Mouse (Mus musculus) adrenal gland, adult 18-20 months (tissue): ENCODE data around the gene Coa6. TPM values are rescaled to one million over a fixed set of nuclear protein-coding genes. Genes with fewer than 3 reads are reported as not detected.
A peak's percentile ranks its signal among the peaks of the same experiment; 100 is the strongest.
"Not testable (repeated sequence)": the region's sequence is repeated elsewhere in the genome, so short reads cannot be mapped to it uniquely, and the experiment has no call there.

Experiments
- DNase-seq, 2 experiments: peaks; one replicate each; pipeline ENCODE4 v3.0.0; 2021 to 2022; ENCODE audit warnings: low spot score in 2 of 2
- long read RNA-seq, 2 experiments: library from polyadenylated mRNA; stranded (forward); transcript quantifications; one replicate each; pipeline ENCODE4 v2.0.0; 2021
- total RNA-seq, 2 experiments: library from RNA; stranded (reverse); gene quantifications; 1 replicate in 1 of 2; 2 replicates in 1 of 2; pipeline ENCODE4 v1.2.3; 2021

The Coa6 gene
- 10 to 100 TPM; 23.0 to 26.5 TPM for total RNA-seq
- long read RNA-seq, experiment 1, transcript Coa6-201 (2 exons, 747 nt) = major isoform, 6 of 7 reads
- long read RNA-seq, experiment 1, partial matches to known transcripts = 0 of 7 reads
- long read RNA-seq, experiment 1, other reads (novel, unspliced or antisense) = 0 of 7 reads
- long read RNA-seq, experiment 2, transcript Coa6-201 (2 exons, 747 nt) = major isoform, 43 of 43 reads
- long read RNA-seq, experiment 2, partial matches to known transcripts = 0 of 43 reads
- long read RNA-seq, experiment 2, other reads (novel, unspliced or antisense) = 0 of 43 reads

DNA sequence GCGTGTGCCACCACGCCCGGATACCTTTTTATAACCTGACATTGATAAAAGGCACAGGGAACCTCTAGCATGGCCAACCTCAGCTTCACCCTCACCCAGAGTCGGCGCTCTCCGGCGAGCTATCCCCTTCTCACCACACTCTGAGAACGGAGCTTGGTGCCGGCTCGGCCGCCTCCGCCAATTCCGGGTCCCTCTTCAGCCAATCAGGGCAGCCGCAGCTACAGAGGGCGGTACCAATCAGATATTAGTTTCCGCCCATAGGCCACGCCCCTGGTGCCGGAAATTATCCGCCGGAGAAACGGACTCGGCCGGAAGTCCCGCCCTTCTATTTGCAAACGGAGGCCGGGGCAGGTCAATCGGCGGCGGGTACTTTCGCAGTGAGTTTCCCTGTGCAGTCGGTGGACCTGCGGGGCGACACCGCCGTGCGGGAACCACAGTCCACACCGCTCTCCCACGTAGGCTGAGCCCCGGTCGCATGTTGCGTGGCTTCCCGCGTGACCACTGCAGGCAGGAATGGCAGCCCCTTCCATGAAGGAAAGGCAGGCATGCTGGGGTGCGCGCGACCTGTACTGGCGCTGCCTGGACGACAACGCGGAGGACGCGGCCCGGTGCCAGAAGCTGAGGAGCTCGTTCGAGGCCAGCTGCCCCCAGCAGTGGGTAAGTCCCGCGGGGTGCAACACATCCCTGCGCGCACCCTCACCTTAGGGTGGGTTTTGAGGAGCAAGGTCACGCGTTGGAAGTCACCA, at the start of gene Coa6:
Coa6 (plus strand) TSS at position 342 of the 746 bp plus-strand sequence.
- peak; percentile 98 for DNase-seq

GRCm38 (mm10) chr8:126379580-126379979, 42.7 kb upstream of the Coa6 start:
- no peak for DNase-seq

- no peak for DNase-seq
Measured at GRCm38 (mm10) chr8:126380141-126380540, 42.2 kb upstream of the Coa6 start.

GRCm38 (mm10) chr8:126381299-126381698, 41.0 kb upstream of the Coa6 start:
- no peak for DNase-seq

DNA sequence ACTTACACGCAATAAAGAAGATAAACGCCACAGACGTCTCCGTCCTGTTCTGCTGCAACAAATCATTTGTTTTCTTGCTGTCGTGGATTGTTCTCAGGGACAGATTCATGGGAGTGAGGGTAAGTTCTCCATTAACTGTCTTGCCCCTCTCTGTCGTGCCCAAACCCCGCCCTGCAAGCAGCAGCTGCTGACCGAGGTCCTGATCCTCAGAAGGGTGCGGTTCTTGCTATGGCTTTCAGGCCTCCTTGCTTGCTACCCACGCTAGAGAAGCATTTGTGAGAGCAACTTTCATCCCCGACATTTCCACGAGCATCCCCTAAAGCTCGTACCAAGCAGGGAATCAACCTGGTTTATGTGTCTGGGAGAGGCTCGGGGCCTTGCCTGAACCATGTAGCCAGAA, 40.1 kb upstream of the Coa6 start:
- no peak for DNase-seq

GRCm38 (mm10) chr8:126382749-126383148, 39.6 kb upstream of the Coa6 start:
- DNase-seq = peak in 1 of 2 experiments; percentile 15

DNA sequence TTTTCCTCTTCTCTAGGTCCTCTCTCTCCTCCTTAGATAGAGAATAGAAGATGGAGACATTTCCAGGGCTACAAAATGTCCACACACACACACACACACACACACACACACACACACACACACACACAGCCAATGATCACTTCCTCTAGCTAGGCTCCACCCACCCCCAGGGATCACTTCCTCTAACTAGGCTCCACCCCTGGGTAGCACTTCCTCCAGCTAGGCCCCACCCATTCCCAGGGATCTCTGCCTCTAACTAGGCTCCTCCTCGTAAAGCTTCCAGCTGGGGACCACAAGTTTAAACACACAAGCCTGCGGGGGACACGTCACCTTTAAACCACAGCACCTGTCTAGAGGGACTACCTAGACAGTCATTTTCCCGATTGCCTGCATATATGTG, 34.7 kb upstream of the Coa6 start:
- DNase-seq = no peak

GRCm38 (mm10) chr8:126391541-126391940, 30.8 kb upstream of the Coa6 start:
- no peak for DNase-seq

DNA sequence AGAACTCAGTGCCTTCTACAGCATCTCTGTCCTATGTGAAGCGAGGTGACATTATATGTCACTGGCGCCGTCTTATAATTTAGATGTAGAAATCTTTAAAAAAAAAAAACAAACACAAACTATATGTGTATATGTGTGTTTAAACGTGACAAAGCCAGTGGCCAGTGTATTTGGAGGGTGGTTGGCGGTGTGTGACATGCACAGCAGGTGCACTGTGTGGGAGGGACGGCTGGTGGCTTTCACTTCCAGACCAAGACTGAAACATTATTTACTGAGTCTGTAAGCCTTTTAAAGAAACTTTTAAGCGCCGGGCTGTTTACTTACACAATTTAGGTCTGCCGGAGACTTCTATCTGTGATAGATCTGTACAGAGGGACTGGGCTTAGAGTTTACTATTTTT, 26.9 kb upstream of the Coa6 start:
- DNase-seq = no peak

DNA sequence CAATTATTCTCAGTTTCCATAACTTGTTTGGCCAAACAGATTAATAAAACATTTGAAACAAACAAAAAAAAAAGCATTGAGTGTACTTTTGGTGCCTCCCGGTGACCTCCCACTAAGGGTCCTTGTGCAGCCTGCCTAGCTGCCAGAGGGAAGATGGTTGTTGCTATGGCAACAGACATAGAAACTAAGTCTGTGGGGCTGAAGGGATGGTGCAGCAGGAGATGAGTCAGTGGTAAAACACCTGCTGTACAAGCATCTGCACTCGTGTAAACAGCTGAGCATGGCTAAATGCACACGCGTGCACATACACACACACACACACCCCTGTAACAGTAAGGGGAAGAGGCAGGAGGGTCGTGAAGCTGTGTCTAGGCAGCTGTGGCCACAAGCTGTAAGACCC, 26.4 kb upstream of the Coa6 start:
- no peak for DNase-seq

- DNase-seq = no peak
Measured at GRCm38 (mm10) chr8:126398349-126398748, 24.0 kb upstream of the Coa6 start.

DNA sequence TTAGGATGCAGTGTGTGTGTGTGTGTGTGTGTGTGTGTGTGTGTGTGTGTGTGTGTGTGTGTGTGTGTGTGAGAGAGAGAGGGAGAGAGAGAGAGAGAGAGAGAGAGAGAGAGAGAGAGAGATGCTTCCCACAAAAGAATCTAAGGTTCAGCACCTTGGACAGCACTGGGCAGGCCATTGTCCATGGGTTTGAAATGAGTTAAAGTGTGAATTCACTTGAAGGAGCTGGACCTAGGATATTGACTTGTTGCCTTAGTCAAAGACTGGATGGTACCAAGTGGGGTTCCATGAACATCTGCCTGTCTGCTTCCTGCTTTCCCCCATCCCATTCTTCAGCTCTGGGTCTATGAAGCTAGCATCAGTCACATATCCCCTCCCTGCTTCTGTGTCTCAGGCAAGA, 17.8 kb upstream of the Coa6 start:
- not testable (repeated sequence) for DNase-seq

DNA sequence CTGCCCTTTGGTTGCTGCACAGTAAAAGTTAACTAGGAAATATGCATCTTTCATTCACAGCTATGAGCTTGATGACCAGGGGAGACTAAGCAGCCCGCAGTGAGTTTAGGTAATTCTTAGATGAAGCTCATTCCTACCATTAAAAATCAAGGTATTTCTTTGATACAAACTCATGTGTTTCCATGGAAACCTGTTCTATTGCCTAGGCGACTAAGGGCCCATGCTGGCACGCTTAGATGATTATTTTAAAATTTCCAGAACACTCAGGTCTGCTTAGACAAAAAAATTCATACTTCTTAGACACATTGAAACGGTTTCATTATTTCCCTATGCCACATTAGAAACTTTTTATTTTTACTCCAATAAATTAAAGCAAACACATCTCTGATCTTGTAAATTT, 17.3 kb upstream of the Coa6 start:
- no peak for DNase-seq

DNA sequence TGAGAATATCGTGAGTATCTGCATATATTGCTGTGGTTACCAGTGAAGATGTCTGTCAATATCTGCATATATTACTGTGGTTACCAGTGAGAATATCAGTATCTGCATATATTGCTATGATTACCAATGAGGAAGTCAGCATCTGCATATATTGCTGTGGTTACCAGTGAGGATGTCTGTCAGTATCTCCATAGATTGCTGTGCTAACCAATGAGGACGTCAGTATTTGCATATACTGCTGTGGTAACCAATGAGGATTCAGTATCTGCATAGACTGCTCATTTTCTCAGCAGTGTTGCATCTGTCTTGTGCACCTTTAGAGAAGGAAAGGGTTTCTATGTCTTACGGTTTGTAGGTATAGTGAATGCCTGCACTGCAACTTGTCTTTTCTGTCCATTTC, 1.5 kb upstream of the Coa6 start:
- DNase-seq = no peak

DNA sequence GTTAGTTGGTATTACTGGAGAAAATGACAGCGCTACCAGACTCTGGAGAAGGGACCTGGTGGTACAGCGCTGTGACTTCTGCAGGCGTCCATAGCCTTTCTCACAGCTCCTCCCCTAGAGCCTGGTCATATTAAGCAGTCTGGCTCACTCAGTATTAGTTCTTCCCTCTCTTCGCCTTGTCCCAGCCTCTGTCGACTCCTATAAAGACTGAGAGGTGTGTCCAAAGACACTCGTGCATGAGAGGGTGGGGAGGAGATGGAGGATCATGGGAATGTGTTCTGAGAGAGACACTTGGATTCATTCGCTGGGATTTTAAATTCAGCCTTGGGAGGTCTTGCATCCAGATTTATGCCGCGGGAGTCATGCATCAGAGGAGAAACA, 595 bp downstream of the Coa6 start:
- no peak for DNase-seq

DNA sequence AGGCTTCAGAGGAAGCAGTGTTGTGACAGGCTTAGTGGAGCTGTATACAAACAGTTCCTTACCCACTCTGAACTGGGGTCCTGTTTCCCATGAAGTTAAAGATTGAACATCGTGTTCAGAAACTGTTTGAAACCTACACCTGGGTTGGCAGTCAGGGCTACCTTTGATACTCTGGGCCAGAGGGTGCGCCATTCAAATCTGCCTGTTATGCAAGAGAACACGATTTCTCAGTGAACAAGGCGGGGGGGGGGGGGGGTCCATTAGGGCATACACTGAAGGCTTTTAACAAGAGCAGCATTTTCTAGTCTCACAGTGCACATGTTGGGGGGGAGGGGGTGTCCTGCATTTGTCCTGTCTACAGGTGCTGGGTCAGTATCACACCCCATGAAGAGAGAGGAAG, 1.8 kb downstream of the Coa6 start:
- DNase-seq = no peak

DNA sequence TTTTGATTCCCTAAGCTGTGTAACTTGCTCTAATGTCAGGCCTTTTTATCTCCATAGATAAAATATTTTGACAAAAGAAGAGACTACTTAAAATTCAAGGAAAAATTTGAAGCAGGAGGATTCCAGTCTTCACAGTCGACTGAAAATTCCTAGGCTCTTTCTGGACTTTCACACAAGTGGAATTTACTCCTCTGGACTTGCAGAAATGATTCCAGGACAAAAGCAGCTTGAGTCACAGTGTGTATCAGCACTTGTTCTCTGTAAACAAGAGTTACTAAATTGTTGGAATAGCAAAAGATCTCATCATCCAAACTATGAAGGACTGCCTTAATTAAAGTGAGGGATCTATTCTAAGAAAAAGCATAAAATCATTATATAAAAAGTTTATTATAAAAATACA, 2.6 kb downstream of the Coa6 start:
- DNase-seq = no peak

- DNase-seq = no peak
Measured at GRCm38 (mm10) chr8:126429635-126430034, 7.3 kb downstream of the Coa6 start.

DNA sequence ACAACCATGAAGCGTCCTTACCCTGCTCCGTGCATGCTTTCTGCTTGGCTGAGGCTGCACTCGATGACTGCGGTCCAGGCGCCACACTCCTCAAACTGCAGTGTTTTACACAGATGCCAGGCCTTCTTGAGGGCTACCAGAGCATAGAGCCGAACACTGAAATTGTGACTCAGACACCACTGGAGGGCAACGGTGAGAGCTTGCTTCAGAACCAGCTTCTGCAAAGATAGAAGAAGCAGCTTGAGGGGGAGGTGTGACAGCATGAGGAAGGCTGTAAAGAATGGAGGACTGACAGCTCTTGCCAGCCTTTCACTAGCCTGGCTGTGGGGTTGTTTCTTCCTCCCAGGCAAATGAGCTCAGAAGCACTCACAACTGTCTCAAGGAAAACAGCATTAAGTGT, 11.5 kb downstream of the Coa6 start:
- DNase-seq = no peak

GRCm38 (mm10) chr8:126438937-126439336, 16.6 kb downstream of the Coa6 start:
- no peak for DNase-seq

GRCm38 (mm10) chr8:126451158-126451557, 28.8 kb downstream of the Coa6 start:
- DNase-seq = no peak

DNA sequence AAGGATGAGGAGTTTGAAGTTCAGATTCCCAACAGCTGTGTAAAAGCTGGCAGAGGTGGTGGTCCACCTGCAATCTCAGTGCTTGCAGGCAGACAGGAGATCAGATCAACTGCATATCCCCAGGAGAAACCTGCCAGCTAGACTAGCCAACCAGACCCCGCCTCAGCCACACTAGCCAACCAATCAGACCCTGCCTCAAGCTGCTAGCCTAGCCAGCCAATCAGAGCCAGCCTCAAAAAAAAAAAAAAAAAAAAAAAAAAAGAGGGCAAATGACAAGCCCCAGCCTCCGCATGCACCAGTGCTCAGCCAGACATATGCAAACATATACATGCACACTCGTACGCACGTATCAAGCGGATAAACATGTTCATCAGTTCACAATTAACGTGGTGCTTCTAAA, 33.1 kb downstream of the Coa6 start:
- no peak for DNase-seq

DNA sequence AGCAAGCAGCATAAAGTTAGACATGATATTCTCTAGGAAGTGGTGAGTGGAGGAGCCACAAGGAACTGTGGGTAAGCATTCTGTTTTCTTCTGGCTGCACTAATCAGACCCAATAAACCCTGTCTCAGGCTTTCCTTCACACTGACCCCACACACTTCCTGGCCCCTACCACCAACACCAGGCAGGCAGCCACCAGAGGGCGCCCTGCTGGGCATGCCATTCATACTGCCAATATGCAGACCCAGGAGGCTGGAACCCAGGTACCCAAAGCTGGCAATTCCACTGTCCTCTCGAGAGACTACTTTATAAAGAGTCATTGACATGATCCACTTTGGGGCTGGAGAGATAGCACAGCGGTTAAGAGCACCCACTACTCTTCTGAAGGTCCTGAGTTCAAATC, 38.0 kb downstream of the Coa6 start:
- DNase-seq = peak; percentile 52 to 71
